Mouse (Mus musculus) inflammation-experienced regulatory T-cells, adult 6 months (primary cell): Measurements from ENCODE around the gene Uckl1. TPM values are rescaled to one million over a fixed set of nuclear protein-coding genes. Genes with fewer than 3 reads are reported as not detected.
A peak's percentile ranks its signal among the peaks of the same experiment; 100 is the strongest.

Experiments
- ATAC-seq: one replicate; pipeline ENCODE4 v1.8.0; 2017
- polyA plus RNA-seq, 3 experiments: library from polyadenylated mRNA; unstranded; fragments of 100-300 nt; shearing (Covaris generic); gene quantifications; one replicate each; pipeline ENCODE4 v1.2.1; 2017

The Uckl1 gene
- polyA plus RNA-seq: 100 to 1,000 TPM; 108 to 199 (median 172) TPM

DNA sequence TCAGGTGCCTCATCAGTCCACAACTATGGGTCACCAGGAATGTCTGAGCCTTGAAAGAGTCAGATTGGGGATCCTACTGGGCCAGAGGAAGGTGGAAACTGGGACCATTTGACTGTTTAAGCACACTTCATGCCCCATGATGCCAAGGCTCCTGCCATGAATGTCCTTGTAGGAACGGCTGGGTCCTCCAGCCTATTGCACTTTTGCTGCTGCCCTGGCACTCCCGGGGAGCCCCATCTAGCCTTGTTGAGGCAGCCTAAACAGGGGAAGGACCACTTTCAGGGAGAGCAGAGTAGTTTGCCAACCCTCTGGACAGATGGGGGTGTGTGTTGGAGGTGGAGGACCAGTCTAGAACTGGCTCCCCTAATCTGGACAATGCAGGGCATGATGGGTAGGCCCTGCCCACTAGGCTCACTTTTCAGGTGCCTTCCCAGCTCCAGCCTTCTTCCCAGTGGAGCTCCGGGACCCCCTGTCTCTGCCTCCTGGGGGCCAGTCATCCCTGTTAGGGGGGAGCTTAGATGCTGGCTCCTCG is at the start of gene Uckl1:
Uckl1 (minus strand) TSS at position 482 of the 532 bp plus-strand sequence.
- ATAC-seq: no peak

- no peak for ATAC-seq
Measured at GRCm38 (mm10) chr2:181632624-181633023, 47.9 kb upstream of the Uckl1 start.

GRCm38 (mm10) chr2:181628471-181628870 is 43.8 kb upstream of the Uckl1 start:
- no peak for ATAC-seq

GRCm38 (mm10) chr2:181623401-181623800 is 38.7 kb upstream of the Uckl1 start:
- no peak for ATAC-seq

DNA sequence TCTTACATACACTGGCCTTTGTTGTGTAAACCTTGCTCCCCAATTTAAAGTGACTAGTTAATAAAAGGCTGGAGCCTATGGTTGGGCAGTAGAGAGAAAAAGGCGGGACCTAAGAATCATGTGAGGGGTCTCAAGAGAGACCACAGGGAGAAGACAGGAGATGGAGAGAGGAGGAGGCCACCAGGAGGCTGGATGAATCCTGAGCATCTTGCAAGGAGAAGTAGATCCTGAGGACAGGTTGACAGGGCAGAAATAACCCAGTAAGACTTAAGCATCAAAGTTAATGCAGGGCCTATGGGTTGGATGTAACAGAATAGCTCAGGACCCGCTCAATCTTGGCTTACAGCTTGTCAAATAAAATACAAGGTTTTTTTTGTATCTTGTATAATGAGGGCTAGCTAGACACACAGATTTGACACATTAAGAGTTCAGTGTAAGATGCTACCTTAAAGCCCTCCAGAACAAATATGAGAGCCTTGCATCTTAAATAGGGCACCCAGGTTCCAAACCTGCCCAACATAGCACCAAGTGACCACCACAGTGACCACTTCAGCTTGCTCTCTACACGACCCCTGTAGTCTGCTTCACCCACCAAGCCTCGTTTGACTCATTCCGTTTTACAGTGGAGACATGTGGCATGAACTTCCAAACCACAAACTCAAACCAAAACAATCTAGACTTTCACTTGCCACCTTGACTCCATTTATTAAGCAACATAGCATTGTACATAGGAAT is 34.2 kb upstream of the Uckl1 start:
- ATAC-seq: no peak

GRCm38 (mm10) chr2:181602367-181602766 is 17.7 kb upstream of the Uckl1 start:
- no peak for ATAC-seq

GRCm38 (mm10) chr2:181601751-181602145 is 17.1 kb upstream of the Uckl1 start:
- no peak for ATAC-seq

- ATAC-seq: peak; percentile 89
Measured at GRCm38 (mm10) chr2:181600828-181601750, 16.4 kb upstream of the Uckl1 start.

GRCm38 (mm10) chr2:181600226-181600758 is 15.6 kb upstream of the Uckl1 start:
- no peak for ATAC-seq

GRCm38 (mm10) chr2:181598454-181599351 is 14.0 kb upstream of the Uckl1 start, which contains the start of gene Samd10:
Gene Samd10 (minus strand): TSS chr2:181599212.
- ATAC-seq: peak; percentile 36

DNA sequence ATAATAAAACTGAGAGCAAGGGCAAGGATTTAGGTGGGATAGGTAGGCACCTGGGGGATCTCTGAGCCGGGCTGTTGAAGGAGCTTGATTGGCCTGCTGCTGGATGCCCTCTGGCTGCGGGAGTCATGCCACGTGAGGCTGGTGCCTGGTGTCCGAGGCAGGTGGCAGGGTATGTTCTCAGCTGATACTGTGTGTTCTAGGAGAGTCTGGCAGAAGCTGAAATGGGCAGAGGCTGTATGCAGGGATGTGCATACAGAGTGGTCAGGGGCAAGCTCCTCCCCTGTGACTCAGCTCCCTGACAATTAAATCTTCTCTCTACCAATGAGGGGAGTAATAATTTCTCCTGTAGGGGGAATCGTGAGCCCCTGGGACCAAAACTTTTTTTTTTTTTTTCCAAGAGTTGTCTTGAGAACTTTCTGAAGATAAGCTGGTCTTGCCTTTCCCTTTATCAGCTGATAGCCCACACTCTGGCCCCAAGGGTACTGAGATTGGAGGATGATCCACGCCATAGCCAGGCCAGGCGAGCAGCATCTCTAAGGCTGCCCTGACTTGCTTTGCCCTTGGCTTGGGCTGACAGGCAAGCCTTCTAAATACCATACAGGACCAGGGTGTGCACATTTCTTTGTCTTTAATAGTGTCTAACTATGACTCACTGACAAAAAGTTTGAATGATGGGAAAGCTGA is 12.8 kb upstream of the Uckl1 start:
- no peak for ATAC-seq

- ATAC-seq: no peak
Measured at GRCm38 (mm10) chr2:181596221-181596960, 11.7 kb upstream of the Uckl1 start.

DNA sequence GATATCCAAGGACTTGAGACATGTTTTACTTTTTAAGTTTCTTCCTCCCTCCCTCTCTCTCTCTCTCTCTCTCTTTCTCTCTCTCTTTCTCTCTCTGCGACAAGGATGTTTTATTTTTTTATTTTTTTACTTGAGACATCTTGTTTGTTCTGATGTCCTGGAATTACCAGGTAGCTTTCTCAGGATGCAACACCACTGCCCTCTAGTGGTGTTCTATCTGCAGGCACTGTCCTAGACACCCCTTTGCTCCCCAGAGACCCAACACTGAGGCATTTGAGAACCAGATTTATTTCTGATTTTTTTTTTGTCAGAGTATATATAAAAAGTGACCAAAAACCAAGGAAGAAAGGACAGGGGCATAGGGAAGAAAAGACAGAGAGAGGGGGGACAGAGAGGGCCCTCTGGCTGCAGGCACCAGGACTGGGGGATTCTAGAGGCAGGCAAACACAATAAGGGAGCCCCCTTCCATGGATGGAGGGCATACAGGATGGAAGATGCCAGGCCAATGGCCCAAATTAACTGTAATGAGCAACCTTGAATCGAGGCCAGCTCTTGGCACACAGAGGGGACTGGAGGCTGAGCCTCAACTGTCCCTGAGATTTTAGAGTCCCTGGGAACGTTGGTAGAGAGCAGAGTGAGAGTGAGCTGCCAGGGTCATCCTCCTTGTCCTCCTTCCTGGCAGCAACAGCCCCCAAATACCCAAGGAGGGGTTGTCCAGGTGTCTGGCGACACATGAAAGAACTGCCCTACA is 10.4 kb upstream of the Uckl1 start:
- ATAC-seq: no peak

DNA sequence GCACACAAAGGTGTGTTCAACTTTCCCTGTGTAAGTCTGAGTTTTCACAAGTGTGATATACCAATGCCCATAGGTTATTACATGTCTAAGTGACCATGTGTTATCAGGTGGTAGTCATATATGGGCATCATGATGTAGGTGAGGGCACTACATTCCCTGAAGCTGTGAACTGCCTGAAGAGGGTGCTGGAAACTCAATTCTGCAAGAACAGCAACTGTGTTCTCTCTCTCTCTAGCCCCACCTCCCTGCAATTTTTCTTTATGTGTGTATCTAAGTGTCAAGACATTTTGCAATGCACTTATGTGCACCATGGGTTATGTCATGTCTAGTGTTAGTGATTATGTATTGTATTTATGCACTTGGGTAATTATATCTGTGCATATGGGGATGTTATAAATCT is 9.2 kb upstream of the Uckl1 start:
- no peak for ATAC-seq

DNA sequence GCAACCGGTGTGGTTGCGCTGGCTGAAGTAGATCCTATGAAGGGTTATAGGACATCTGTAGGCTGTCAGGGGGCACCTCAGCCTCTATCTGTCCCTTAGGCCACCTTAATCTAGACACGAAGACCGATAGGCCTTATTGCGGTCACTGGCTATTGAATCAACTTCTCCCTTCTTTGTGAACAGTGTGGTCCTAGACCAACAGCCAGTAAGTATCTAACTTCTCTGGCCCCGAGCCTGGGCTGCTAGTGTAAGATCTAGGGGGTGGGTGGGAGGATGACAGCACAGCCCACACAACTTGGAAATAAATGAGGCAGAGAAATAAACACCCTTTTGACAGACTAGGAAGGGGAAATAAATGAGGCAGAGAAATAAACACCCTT is 8.3 kb upstream of the Uckl1 start:
- no peak for ATAC-seq

GRCm38 (mm10) chr2:181592231-181593041 is 7.7 kb upstream of the Uckl1 start, which contains the start of gene Zfp512b:
Gene Zfp512b (minus strand): TSS chr2:181592803.
- peak; percentile 64 for ATAC-seq

DNA sequence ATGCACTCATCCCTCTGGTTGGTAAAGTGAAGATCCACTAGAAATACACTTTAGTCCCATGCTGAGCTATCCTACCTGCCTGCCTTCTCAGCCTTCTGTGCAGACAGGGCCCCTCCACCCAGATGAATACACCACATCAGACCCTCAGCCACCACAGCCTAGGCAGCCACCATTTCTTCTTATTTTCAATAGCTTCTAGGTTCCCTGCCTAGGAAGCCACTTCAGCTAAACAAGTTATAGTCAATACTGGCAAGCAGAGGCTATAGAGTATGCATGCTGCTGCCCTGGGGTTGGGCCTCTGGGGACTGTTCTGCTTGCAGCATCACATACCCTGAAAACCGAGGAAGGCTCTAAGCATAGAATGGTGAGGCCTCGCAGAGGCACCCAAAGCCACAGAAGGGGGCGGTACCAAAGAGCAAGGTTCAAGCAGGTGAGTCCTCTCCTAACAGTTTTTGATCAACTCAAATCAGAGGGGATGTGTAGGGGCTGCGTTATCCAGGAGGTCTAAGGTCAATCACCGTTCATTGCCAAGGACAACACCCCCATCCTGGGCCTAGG is 6.9 kb upstream of the Uckl1 start, which contains the start of gene Prpf6:
Prpf6 (plus strand) TSS at position 341 of the 558 bp plus-strand sequence.
- peak; percentile 69 for ATAC-seq

DNA sequence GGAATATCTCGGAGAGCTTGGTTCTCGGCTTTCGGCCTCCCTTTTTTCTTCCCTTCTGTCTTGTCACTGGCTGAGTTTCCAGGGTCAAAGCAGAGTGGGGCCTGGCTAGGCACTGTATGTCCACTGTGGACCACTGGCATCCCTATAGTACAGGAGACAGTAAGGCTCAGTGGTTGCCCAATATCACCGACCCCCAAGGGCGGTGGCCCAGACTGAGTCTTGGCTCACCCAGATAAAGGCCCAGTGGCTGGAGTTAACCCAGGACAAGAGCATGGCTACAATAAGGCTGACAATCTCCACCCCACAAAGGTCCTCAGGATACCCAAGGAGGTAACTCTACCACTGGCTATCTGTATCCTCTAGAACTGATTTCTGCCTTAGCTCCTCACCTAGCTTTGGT is 5.8 kb upstream of the Uckl1 start:
- no peak for ATAC-seq
